Mouse (Mus musculus): Measurements from ENCODE around the gene Hmgcll1.

DNA sequence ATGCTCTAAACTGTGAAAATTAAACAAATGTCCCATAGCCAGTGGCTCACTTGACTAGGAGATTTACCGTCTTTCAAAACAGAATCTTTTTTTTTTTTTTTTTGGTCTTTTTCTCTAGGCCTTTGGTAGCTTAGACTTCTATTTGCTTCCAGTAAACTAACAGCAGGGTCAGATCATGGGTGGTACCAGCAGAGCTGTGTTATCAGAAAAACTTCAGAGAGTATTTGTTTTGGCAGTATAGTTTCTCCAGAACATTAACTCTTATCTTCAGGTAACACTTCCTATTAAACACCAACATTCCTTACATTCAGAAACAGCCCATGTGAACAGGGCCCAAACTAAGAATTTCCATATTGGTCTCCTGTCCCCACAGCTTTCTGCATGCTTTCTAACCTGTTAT, 33.5 kb upstream of the Hmgcll1 start:
- TF ChIP-seq MAFK (IDR thresholded peaks at IDR 0.05; ENCODE audit: insufficient read depth, low read depth, low read length) (no peak), ZC3H11A (IDR thresholded peaks at IDR 0.05; ENCODE audit: borderline replicate concordance, low read depth, low read length) (no peak), HCFC1 (IDR thresholded peaks at IDR 0.05; ENCODE audit: borderline replicate concordance, insufficient read depth, low read length) (no peak)

Measured in ES-E14 (cell line).